Mouse (Mus musculus) hindbrain, postnatal 0 days (tissue): Measurements from ENCODE around the gene Tac2. TPM values are rescaled to one million over a fixed set of nuclear protein-coding genes. Genes with fewer than 3 reads are reported as not detected.

Experiments
- ATAC-seq: fragments of 200-750 bp; cut with Nextera tagmentation; 2 replicates; pipeline ENCODE4 v1.8.0; 2017; ENCODE audit warnings: mild to moderate bottlenecking, moderate TSS enrichment, moderate library complexity
- DNase-seq: peaks from one replicate; pipeline ENCODE4 v3.0.0-alpha.2; 2015; ENCODE audit warnings: low spot score
- H3K27ac ChIP-seq: fragments of 300-500 bp; sonication (generic); 2 replicates; pipeline ENCODE4 v1.5.1; 2014; ENCODE audit warnings: mild to moderate bottlenecking
- H3K27me3 ChIP-seq: fragments of 300-500 bp; sonication (generic); 2 replicates; pipeline ENCODE4 v1.6.1; 2014; ENCODE audit warnings: low read length, mixed read lengths; ENCODE audit not compliant: insufficient read depth
- H3K36me3 ChIP-seq: fragments of 300-500 bp; sonication (generic); 2 replicates; pipeline ENCODE4 v1.6.1; 2014; ENCODE audit warnings: low read length, mixed read lengths; ENCODE audit not compliant: insufficient read depth
- H3K4me1 ChIP-seq: fragments of 300-500 bp; sonication (generic); 2 replicates; pipeline ENCODE4 v1.6.1; 2014; ENCODE audit warnings: antibody characterized with exemption, low read length, mixed read lengths; ENCODE audit not compliant: insufficient read depth
- H3K4me2 ChIP-seq: fragments of 300-500 bp; sonication (generic); 2 replicates; pipeline ENCODE4 v1.6.1; 2014; ENCODE audit warnings: low read depth, mild to moderate bottlenecking, low read length, moderate library complexity, mixed read lengths
- H3K4me3 ChIP-seq: fragments of 300-500 bp; sonication (generic); 2 replicates; pipeline ENCODE4 v1.5.1; 2014; ENCODE audit warnings: low read length
- H3K9ac ChIP-seq: fragments of 300-500 bp; sonication (generic); replicated peaks from 2 replicates; pipeline ENCODE4 v1.6.1; 2014; ENCODE audit warnings: mild to moderate bottlenecking, low read length, moderate library complexity, mixed read lengths
- H3K9me3 ChIP-seq: fragments of 300-500 bp; sonication (generic); 2 replicates; pipeline ENCODE4 v1.6.1; 2016; ENCODE audit warnings: low read length, mixed read lengths
- CTCF ChIP-seq: IDR thresholded peaks from 2 replicates; pipeline ENCODE4 v1.5.1; 2016; ENCODE audit warnings: antibody characterized with exemption, control low read depth, low read depth
- WGBS: fragments of 180-500 bp; shearing (Covaris S2); extraction: QIAGEN DNeasy Blood & Tissue Kit; methylation state at CpG from one replicate; pipeline ENCODE4 v1.1.7; 2014; 5-methylcytosine and 5-hydroxymethylcytosine counted together
- polyA plus RNA-seq: library from polyadenylated mRNA; unstranded; fragments of >200 nt; fragmentation: Nextera tagmentation; extraction: Ambion mirVana; gene quantifications from 2 replicates; pipeline ENCODE4 v1.2.1, GENCODE M21; 2015
- total RNA-seq: library from RNA; depleted of rRNA; stranded (reverse); fragments of >200 nt; gene quantifications from 2 replicates; pipeline ENCODE4 v1.2.3, GENCODE M21; 2014

Gene Tac2
- total and polyA plus RNA-seq, 2 experiments from 2014 or later: 2.3 to 6.7 TPM

GRCm38 (mm10) chr10:127744661-127745060, 20.4 kb downstream of the Tac2 start:
- DNase-seq (peak; percentile 68), ATAC-seq (no peak)
- H3K9me3 ChIP-seq: no peaks in the 10 kb centered on the region
- peaks cover 39% of the 10 kb centered on the region for H3K36me3 ChIP-seq
- 68% methylated on average over 5 of the region's 5 CpGs for WGBS
- H3K4me1 ChIP-seq: 0 out of 2 replicates have a peak, but pooled peaks cover 6% of the 10 kb centered on the region
- no peak overlapping the region for H3K4me3 ChIP-seq
- H3K9ac ChIP-seq: no peak overlapping the region
- H3K27me3 ChIP-seq: no peaks in the 10 kb centered on the region
- H3K27ac ChIP-seq: no peak overlapping the region
- H3K4me2 ChIP-seq: no peak overlapping the region
- TF ChIP-seq CTCF: peak; percentile 68

- no peak for ATAC-seq
- Histone ChIP-seq H3K4me1 (no peaks in the 10 kb centered on the region), H3K36me3 (peaks cover 39% of the 10 kb centered on the region), H3K27me3 (no peaks in the 10 kb centered on the region), H3K4me2 (no peak overlapping the region), H3K27ac (no peak overlapping the region), H3K4me3 (no peak overlapping the region), H3K9ac (no peak overlapping the region), H3K9me3 (no peaks in the 10 kb centered on the region)
- DNase-seq: no peak
- TF ChIP-seq CTCF: no peak
- WGBS: 81% methylated on average over 5 of the region's 5 CpGs
Measured at GRCm38 (mm10) chr10:127745886-127746285, 21.6 kb downstream of the Tac2 start.

GRCm38 (mm10) chr10:127747254-127747653, 23.0 kb downstream of the Tac2 start:
- Histone ChIP-seq H3K9ac (no peak overlapping the region), H3K27me3 (no peaks in the 10 kb centered on the region), H3K4me3 (no peak overlapping the region), H3K36me3 (peaks cover 31% of the 10 kb centered on the region), H3K4me2 (no peak overlapping the region), H3K27ac (no peak overlapping the region), H3K4me1 (no peaks in the 10 kb centered on the region), H3K9me3 (no peaks in the 10 kb centered on the region)
- no peak for TF ChIP-seq CTCF
- ATAC-seq (no peak), DNase-seq (no peak)
- 96% methylated on average over 8 of the region's 8 CpGs for WGBS

GRCm38 (mm10) chr10:127748847-127749612, 24.8 kb downstream of the Tac2 start:
- no peak overlapping the region for H3K4me3 ChIP-seq
- no peak for ATAC-seq
- no peak overlapping the region for H3K9ac ChIP-seq
- no peak for DNase-seq
- no peaks in the 10 kb centered on the region for H3K27me3 ChIP-seq
- no peaks in the 10 kb centered on the region for H3K4me1 ChIP-seq
- no peaks in the 10 kb centered on the region for H3K9me3 ChIP-seq
- H3K36me3 ChIP-seq: peaks cover 13% of the 10 kb centered on the region
- H3K4me2 ChIP-seq: peak overlapping the region; percentile 41
- no peak overlapping the region for H3K27ac ChIP-seq
- TF ChIP-seq CTCF: no peak
- 12% methylated on average over 8 of the region's 8 CpGs for WGBS

- Histone ChIP-seq H3K27ac (no peak overlapping the region; the same call in 1 of the 2 replicates), H3K9ac (no peak overlapping the region; the same call in 1 of the 2 replicates), H3K4me2 (peak overlapping the region; percentile 41), H3K36me3 (peaks cover 8% of the 10 kb centered on the region), H3K4me3 (peak overlapping the region; percentile 15), H3K9me3 (no peaks in the 10 kb centered on the region), H3K27me3 (no peaks in the 10 kb centered on the region), H3K4me1 (no peaks in the 10 kb centered on the region)
- no peak; the same call in 1 of the 2 replicates for TF ChIP-seq CTCF
- DNase-seq: peak; percentile 15
- WGBS: 48% methylated on average over 24 of the region's 24 CpGs
- peak; percentile 62 for ATAC-seq
Measured at GRCm38 (mm10) chr10:127750136-127750777, 26.0 kb downstream of the Tac2 start.

- ATAC-seq (no peak), DNase-seq (no peak)
- Histone ChIP-seq H3K36me3 (no peaks in the 10 kb centered on the region; the same call in none of the 2 replicates), H3K9me3 (no peaks in the 10 kb centered on the region), H3K9ac (no peak within 1 kb of the TSS), H3K27me3 (no peaks in the 10 kb centered on the region), H3K4me1 (no peaks in the 10 kb centered on the region), H3K27ac (no peak within 1 kb of the TSS), H3K4me3 (no peak within 1 kb of the TSS; the same call in 1 of the 2 replicates), H3K4me2 (peak within 1 kb of the TSS; percentile 41)
- 61% methylated on average over 8 of the region's 8 CpGs for WGBS
- no peak for TF ChIP-seq CTCF
Measured at GRCm38 (mm10) chr10:127751548-127751947, 27.3 kb downstream of the Tac2 start, which contains the start of gene Gpr182. Gpr182 (minus strand) TSS chr10:127751732.
